Mouse (Mus musculus): ENCODE measurements around the gene Mthfr. TPM values are rescaled to one million over a fixed set of nuclear protein-coding genes. Genes with fewer than 3 reads are reported as not detected.

The Mthfr gene
- polyA plus RNA-seq, 1 experiment from 2014 or later = 22.4 TPM

DNA sequence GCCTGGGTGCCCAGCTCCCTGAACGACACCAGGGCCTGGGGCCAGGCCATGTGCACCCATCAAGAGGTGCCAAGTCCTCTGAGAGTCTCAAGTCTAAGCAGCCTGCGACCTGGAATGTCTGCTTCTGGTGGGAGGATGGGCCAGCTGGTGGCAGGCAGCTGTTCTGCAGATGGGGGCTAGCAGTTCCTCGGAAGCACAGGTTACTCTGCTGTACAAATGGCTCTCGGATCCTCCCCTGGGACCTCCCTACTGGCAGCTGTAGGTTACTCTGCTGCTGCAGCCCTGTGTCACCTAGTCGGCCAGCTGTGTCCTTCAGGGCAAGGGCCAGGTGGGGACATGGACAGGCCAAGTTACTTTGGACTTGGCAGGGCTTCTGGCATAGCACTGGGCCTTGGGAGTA lies 32.6 kb downstream of the Mthfr start:
- no peak; the same call in 1 of the 2 replicates for ATAC-seq (ENCODE audit: insufficient number of reproducible peaks, insufficient read depth, low FRiP score, low TSS enrichment, low read depth)
- Histone ChIP-seq H3K4me2 (no peak overlapping the region), H3K36me3 (no peaks in the 10 kb centered on the region), H3K27me3 (no peaks in the 10 kb centered on the region), H3K27ac (no peak overlapping the region), H3K9me3 (no peaks in the 10 kb centered on the region), H3K4me1 (peaks cover 6% of the 10 kb centered on the region; the same call in 1 of the 2 replicates), H3K9ac (no peak overlapping the region), H3K4me3 (no peak overlapping the region)
- 51% methylated on average over 5 of the region's 5 CpGs for WGBS

DNA sequence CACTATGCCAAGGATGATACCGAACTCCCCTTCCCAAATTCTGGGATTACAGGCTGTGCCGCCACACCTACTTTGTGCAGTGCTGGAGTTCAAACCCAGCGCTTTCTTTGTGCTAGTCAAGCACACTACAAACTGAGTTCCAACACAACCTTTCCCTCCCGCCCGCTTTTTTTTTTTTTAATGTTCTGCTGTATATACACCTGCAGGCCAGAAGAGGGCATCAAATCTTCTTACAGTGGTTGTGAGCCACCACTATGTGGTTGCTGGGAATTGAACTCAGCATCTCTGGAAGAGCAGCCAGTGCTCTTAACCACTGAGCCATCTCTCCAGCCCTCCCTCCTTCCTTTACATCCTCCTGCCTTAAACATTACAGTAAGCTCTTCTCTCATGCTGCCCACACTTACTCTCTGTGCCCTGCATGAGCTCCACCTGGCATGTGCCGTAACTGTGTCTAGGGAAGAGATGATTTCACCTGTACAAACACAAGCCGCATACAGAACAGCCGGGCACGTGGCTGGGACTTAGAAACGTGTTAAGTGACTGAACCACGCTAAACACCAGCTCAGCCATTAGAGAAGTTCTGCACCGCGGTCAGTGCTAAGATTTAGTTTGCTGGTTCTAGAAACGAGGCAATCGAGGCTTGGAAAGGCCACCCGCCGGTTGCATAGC lies 35.8 kb downstream of the Mthfr start:
- Histone ChIP-seq H3K9me3 (no peaks in the 10 kb centered on the region), H3K27ac (no peak overlapping the region), H3K4me2 (peak overlapping the region; percentile 58), H3K27me3 (no peaks in the 10 kb centered on the region), H3K36me3 (no peaks in the 10 kb centered on the region; the same call in 1 of the 2 replicates), H3K9ac (peak overlapping the region; percentile 57), H3K4me1 (peaks cover 3% of the 10 kb centered on the region; the same call in 1 of the 2 replicates), H3K4me3 (peak overlapping the region; percentile 37)
- WGBS = 47% methylated on average over 17 of the region's 17 CpGs
- no peak for ATAC-seq (ENCODE audit: insufficient number of reproducible peaks, insufficient read depth, low FRiP score, low TSS enrichment, low read depth)

DNA sequence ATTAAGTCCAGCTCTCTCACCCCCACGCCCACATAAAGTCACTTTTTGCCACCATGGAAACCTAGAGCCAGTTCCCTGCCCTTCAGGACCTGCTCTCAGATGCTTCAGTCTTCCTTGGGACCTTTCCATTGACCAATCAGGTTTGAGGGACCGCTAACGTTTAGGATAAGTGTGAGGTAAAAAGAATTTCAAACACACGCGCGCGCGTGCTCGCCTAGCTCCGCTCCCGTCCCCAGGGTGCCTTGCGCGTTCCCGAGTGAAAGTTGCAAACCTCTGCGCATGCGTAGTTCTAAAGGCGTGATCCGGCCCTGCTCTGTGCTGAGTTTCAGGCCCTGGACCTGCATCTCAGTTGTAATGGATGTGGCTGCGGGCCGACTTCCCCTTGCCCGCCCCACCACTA lies 36.4 kb downstream of the Mthfr start:
- no peaks in the 10 kb centered on the region for H3K27me3 ChIP-seq
- peaks cover 6% of the 10 kb centered on the region for H3K36me3 ChIP-seq
- no peaks in the 10 kb centered on the region for H3K9me3 ChIP-seq
- peak overlapping the region; percentile 57 for H3K9ac ChIP-seq
- no peak for ATAC-seq (ENCODE audit: insufficient number of reproducible peaks, insufficient read depth, low FRiP score, low TSS enrichment, low read depth)
- peaks cover 3% of the 10 kb centered on the region; the same call in 1 of the 2 replicates for H3K4me1 ChIP-seq
- H3K4me3 ChIP-seq = peak overlapping the region; percentile 37
- WGBS = 44% methylated on average over 21 of the region's 21 CpGs
- H3K27ac ChIP-seq = no peak overlapping the region
- H3K4me2 ChIP-seq = peak overlapping the region; percentile 58

DNA sequence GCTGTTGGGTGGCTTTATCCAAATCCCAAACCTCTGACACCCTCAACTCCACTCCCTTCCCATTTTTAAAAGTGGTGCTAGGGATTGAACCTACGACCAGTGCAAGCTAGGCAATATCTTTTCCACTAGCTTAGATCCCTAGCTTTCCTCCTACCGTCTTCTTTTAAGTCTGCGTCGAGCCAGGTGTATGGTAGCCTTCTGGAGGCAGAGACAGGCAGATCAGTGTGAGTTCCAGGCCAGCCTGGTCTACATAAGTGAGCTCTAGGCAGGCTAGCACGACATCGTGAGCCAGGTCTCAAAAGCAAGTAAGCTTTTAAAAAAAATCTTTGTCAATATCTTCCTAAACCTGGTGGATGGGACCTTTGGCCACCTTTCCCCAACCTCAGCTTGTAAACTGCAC lies 37.0 kb downstream of the Mthfr start:
- no peak overlapping the region for H3K27ac ChIP-seq
- WGBS = 89% methylated on average over 6 of the region's 6 CpGs

DNA sequence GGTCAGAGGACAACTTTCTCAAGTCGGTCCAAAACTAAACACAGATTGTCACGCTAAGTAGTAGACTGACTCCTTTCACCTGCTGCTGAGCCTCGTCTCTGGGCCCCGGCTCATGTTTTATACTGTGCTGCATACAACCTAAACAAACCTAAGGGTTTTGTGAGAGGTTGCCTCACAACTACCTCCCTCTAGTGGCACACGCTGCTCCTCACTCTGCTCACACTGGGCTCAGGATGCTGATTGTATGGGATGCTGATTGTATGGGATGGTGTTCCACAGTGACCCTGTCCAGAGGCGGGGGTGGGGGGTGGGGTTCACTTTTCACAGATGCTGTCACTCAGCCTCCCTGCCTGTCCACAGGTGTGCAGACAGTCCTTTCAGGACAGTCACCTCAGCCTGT lies 40.3 kb downstream of the Mthfr start:
- no peak overlapping the region for H3K9ac ChIP-seq
- peaks cover 17% of the 10 kb centered on the region for H3K36me3 ChIP-seq
- no peaks in the 10 kb centered on the region for H3K9me3 ChIP-seq
- no peak overlapping the region for H3K4me2 ChIP-seq
- H3K4me1 ChIP-seq = peaks cover 13% of the 10 kb centered on the region
- no peaks in the 10 kb centered on the region for H3K27me3 ChIP-seq
- H3K4me3 ChIP-seq = no peak overlapping the region
- WGBS = 54% methylated on average over 6 of the region's 6 CpGs
- no peak for ATAC-seq (ENCODE audit: insufficient number of reproducible peaks, insufficient read depth, low FRiP score, low TSS enrichment, low read depth)
- H3K27ac ChIP-seq = no peak overlapping the region; the same call in 1 of the 2 replicates

More for the DNA sequence above, 37.0 kb downstream of the Mthfr start:
- Histone ChIP-seq H3K4me2 (no peak overlapping the region), H3K4me1 (peaks cover 3% of the 10 kb centered on the region; the same call in 1 of the 2 replicates), H3K9ac (no peak overlapping the region), H3K36me3 (peaks cover 11% of the 10 kb centered on the region), H3K9me3 (no peaks in the 10 kb centered on the region), H3K4me3 (no peak overlapping the region), H3K27me3 (no peaks in the 10 kb centered on the region)
- no peak for ATAC-seq (ENCODE audit: insufficient number of reproducible peaks, insufficient read depth, low FRiP score, low TSS enrichment, low read depth)

DNA sequence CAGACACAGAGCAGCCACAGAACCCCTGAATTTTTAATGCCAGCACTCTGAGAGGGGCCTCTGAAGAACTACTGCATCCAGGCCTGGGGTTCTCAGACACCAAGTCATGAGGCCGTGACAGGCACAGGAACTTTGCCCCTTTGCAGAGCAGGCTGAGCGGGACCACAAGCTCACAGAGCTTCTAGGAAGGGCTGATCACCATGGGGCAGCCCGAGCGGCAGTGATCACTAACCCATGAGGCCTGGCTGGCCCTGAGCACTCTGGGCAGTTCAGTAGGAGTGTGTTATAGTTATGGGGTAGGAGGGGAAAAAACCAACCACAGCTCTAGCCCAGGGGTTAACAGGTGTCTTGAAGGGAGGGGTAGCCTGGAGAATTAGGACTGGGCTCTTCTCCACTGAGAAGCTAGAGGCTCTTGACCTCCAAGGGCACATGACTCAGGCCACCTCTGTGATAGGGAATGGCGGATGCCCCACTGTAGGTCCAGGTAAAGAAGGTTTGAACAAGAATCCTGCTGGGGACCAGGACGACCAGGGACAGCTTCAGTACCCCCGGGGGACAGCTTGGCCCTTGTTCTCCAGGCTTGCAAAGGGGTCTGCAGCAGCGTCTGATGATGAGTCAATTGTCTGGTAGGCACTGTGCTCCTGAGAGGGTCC lies 41.2 kb downstream of the Mthfr start:
- H3K9ac ChIP-seq = no peak overlapping the region
- 80% methylated on average over 8 of the region's 8 CpGs for WGBS
- no peak overlapping the region for H3K27ac ChIP-seq
- no peak for ATAC-seq (ENCODE audit: insufficient number of reproducible peaks, insufficient read depth, low FRiP score, low TSS enrichment, low read depth)
- H3K27me3 ChIP-seq = no peaks in the 10 kb centered on the region
- peaks cover 17% of the 10 kb centered on the region for H3K4me1 ChIP-seq
- no peak overlapping the region for H3K4me2 ChIP-seq
- no peaks in the 10 kb centered on the region for H3K9me3 ChIP-seq
- peaks cover 17% of the 10 kb centered on the region for H3K36me3 ChIP-seq
- no peak overlapping the region for H3K4me3 ChIP-seq

DNA sequence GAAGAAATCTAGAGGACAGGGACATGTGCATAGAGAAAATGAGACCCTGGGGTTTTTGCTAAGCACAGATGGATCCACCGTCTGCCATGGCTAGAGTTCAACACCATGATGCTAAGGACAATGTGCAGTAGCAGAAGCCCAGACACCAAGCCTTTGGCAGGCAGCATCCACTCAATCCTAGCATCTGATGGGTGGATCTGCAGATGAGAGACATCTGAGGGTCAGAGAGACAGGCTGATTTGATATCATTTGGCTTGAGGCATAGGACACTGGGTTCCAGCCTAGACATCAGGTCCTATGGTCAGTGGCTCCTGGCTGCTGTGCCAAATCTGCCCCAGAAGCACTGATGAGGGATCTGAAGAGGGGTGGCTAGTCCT lies 41.7 kb downstream of the Mthfr start:
- WGBS = 85% methylated on average over 1 of the region's 1 CpGs
- H3K4me1 ChIP-seq = peaks cover 14% of the 10 kb centered on the region
- no peaks in the 10 kb centered on the region for H3K27me3 ChIP-seq
- no peak overlapping the region for H3K27ac ChIP-seq
- no peak overlapping the region for H3K4me3 ChIP-seq
- no peaks in the 10 kb centered on the region for H3K9me3 ChIP-seq
- peaks cover 17% of the 10 kb centered on the region for H3K36me3 ChIP-seq
- H3K9ac ChIP-seq = no peak overlapping the region
- no peak for ATAC-seq (ENCODE audit: insufficient number of reproducible peaks, insufficient read depth, low FRiP score, low TSS enrichment, low read depth)
- no peak overlapping the region for H3K4me2 ChIP-seq

DNA sequence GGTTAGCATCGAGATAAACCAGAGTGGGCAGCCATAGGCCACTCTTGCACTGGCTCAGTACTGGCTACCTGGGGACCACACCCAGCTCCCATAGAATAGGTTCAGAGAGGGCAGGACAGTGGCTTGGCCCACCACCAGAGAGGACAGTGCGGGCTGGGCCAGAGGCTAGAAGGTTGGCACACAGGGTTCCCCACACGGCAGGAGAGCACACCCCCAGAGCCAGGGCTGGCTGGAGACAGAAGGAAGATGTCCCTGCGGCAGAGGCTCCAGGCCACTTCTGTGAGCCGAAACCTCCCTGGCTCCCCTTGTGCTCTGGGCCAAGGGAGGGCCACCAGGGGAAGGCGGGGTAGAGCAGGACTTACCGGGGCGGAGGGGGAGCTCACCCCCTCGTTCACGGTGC lies 42.3 kb downstream of the Mthfr start:
- Histone ChIP-seq H3K4me3 (no peak overlapping the region), H3K27me3 (no peaks in the 10 kb centered on the region), H3K4me2 (no peak overlapping the region), H3K4me1 (peaks cover 17% of the 10 kb centered on the region), H3K36me3 (peaks cover 17% of the 10 kb centered on the region), H3K27ac (no peak overlapping the region), H3K9ac (no peak overlapping the region), H3K9me3 (no peaks in the 10 kb centered on the region)
- 88% methylated on average over 10 of the region's 10 CpGs for WGBS
- 0 out of 2 replicates have a peak, but pooled peaks have one; percentile 38 for ATAC-seq (ENCODE audit: insufficient number of reproducible peaks, insufficient read depth, low FRiP score, low TSS enrichment, low read depth)

DNA sequence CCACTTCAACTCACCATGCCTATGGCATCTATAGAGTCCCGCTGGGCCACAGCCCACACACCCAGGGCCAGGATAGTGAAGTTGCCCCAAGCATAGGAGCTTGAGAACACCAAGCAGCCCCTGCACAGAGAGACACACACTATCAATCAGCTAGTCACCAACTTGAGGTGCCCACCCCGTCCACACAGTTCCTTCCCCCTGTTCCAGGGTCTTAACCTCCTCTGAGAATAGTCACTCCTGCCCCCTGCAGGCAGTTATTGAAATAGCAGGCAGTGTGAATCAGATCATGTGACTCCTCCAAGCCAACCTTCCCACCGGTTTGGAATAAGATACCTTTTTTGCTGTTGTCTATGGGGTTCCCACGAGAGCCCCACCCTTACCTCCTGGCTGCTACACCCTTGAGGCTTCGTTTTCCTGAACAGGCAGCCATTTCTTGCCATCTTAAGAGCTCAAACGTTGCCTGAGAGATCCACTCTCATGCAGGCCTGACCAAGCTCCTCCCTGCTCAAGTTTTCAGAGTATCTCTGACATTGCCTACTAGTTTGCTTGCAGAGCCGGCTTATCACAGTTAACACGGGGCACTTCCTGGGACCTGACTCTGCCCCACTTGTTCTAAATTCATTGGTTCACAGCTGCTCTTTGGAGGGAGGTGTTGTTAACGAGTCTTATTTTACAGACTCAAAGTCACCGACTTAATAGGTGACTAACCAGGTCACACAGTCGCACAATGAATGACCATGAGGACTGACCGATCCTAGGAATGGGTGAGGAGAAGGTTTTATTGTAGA lies 43.6 kb downstream of the Mthfr start:
- peaks cover 27% of the 10 kb centered on the region for H3K4me1 ChIP-seq
- 0 out of 2 replicates have a peak, but pooled peaks have one; percentile 23 for ATAC-seq (ENCODE audit: insufficient number of reproducible peaks, insufficient read depth, low FRiP score, low TSS enrichment, low read depth)
- WGBS = 51% methylated on average over 12 of the region's 12 CpGs

DNA sequence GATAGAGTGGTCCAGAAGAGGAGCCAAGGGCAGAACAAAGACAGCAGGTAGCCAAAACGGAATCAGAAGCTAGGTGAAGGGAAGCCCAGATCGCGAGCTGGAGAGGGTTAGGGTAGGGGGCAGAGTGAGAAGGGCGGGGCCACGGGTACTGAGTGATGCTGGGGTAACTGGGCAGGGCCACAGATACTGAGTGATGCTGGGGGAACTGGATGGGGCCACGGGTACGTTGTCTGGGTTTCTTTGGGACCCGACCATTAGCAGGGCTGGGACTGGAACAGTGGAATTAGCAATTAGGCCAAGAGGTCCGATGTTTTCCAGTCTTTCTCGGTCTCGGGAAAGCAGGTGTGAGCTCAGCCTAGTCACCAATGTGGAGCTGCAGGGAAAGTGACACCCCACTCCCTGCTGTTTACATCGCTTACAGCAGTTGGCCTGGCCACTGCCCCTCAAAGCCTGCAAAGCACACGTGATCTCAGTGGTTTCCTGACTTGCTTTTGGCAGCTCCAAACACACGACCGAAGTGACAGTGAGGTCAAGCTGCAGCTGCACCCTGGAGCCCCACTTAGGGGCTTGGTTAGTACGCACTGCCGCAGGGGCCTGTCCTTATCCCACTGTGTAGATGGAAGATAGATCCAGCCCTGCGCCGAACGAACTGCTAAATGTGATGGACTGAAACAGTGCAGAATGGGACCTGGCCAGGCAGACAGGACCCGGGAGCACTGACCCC lies 44.5 kb downstream of the Mthfr start:
- H3K9me3 ChIP-seq = no peaks in the 10 kb centered on the region
- no peak for ATAC-seq (ENCODE audit: insufficient number of reproducible peaks, insufficient read depth, low FRiP score, low TSS enrichment, low read depth)

More for the DNA sequence above, 43.6 kb downstream of the Mthfr start:
- Histone ChIP-seq H3K9ac (no peak overlapping the region), H3K4me3 (no peak overlapping the region), H3K36me3 (peaks cover 17% of the 10 kb centered on the region), H3K9me3 (no peaks in the 10 kb centered on the region), H3K4me2 (no peak overlapping the region), H3K27me3 (no peaks in the 10 kb centered on the region), H3K27ac (no peak overlapping the region)

DNA sequence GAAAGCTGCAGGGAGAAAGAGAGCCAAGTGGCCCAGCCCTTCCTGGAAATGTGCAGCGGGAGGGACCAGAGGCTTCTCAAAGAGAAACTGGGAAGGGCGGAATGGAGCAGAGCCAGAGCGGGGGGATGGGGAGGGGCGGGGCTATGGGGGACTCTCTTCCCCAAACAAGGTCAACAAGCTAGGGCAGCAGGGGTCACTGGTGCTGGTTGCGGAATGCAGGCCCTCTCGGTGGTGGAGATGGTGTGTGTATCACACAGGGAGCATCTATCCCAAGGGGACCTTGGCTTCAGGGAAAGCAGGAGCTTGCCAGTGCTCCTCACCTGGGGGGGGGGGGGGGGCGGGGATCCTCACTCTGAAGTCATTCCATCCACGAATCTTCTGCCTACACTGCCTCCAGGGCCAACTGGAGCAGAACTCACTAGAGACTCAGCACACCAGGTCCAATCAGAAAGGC lies 45.4 kb downstream of the Mthfr start:
- 13% methylated on average over 8 of the region's 8 CpGs for WGBS
- H3K4me2 ChIP-seq = no peak overlapping the region
- H3K27me3 ChIP-seq = no peaks in the 10 kb centered on the region
- H3K9ac ChIP-seq = no peak overlapping the region
- no peak overlapping the region for H3K27ac ChIP-seq
- peaks cover 17% of the 10 kb centered on the region for H3K36me3 ChIP-seq
- no peaks in the 10 kb centered on the region for H3K9me3 ChIP-seq
- peaks cover 30% of the 10 kb centered on the region for H3K4me1 ChIP-seq
- H3K4me3 ChIP-seq = no peak overlapping the region
- no peak for ATAC-seq (ENCODE audit: insufficient number of reproducible peaks, insufficient read depth, low FRiP score, low TSS enrichment, low read depth)

More for the DNA sequence above, 44.5 kb downstream of the Mthfr start:
- Histone ChIP-seq H3K36me3 (peaks cover 17% of the 10 kb centered on the region), H3K4me3 (no peak overlapping the region), H3K27ac (no peak overlapping the region), H3K4me2 (no peak overlapping the region), H3K27me3 (no peaks in the 10 kb centered on the region), H3K9ac (0 out of 2 replicates have a peak overlapping the region, but pooled peaks have one; percentile 12), H3K4me1 (peaks cover 30% of the 10 kb centered on the region)
- WGBS = 54% methylated on average over 21 of the region's 21 CpGs

Measured in embryonic facial prominence, embryonic 13.5 days (tissue).